Mouse (Mus musculus) liver, embryonic 16.5 days (tissue): Measurements from ENCODE around the gene Map3k13. TPM values are rescaled to one million over a fixed set of nuclear protein-coding genes. Genes with fewer than 3 reads are reported as not detected.
"Not testable (repeated sequence)": the region's sequence is repeated elsewhere in the genome, so short reads cannot be mapped to it uniquely, and the experiment has no call there.

Source experiments
- ATAC-seq: fragments of 200-750 bp; cut with Nextera tagmentation; 2 replicates; pipeline ENCODE4 v1.8.0; 2017; ENCODE audit warnings: low read depth, mild to moderate bottlenecking, moderate number of reproducible peaks, moderate library complexity
- H3K27ac ChIP-seq: fragments of 300-500 bp; sonication (generic); 2 replicates; pipeline ENCODE4 v1.5.1; 2014; ENCODE audit warnings: mild to moderate bottlenecking, low read length
- H3K27me3 ChIP-seq: fragments of 300-500 bp; sonication (generic); 2 replicates; pipeline ENCODE4 v1.6.1; 2014; ENCODE audit warnings: low read depth, low read length, mixed read lengths; ENCODE audit not compliant: control insufficient read depth, insufficient read depth
- H3K36me3 ChIP-seq: fragments of 300-500 bp; sonication (generic); 2 replicates; pipeline ENCODE4 v1.6.1; 2014; ENCODE audit warnings: mild to moderate bottlenecking; ENCODE audit not compliant: control insufficient read depth, insufficient read depth
- H3K4me1 ChIP-seq: fragments of 300-500 bp; sonication (generic); 2 replicates; pipeline ENCODE4 v1.6.1; 2014; ENCODE audit warnings: low read depth, low read length, mixed read lengths; ENCODE audit not compliant: control insufficient read depth
- H3K4me2 ChIP-seq: fragments of 300-500 bp; sonication (generic); 2 replicates; pipeline ENCODE4 v1.6.1; 2014; ENCODE audit warnings: low read depth, low read length, mixed read lengths
- H3K4me3 ChIP-seq: fragments of 300-500 bp; sonication (generic); 2 replicates; pipeline ENCODE4 v1.5.1; 2014; ENCODE audit warnings: low read depth, mild to moderate bottlenecking, low read length
- H3K9ac ChIP-seq: fragments of 300-500 bp; sonication (generic); 2 replicates; pipeline ENCODE4 v1.6.1; 2014; ENCODE audit warnings: low read depth, low read length
- H3K9me3 ChIP-seq: fragments of 300-500 bp; sonication (generic); replicated peaks from 2 replicates; pipeline ENCODE4 v1.6.1; 2016; ENCODE audit warnings: low read length; ENCODE audit not compliant: control insufficient read depth
- WGBS: fragments of 180-500 bp; shearing (Covaris S2); extraction: QIAGEN DNeasy Blood & Tissue Kit; methylation state at CpG from one replicate; pipeline ENCODE4 v1.1.7; 2014; ENCODE audit not compliant: insufficient replicate concordance; 5-methylcytosine and 5-hydroxymethylcytosine counted together
- polyA plus RNA-seq: library from polyadenylated mRNA; unstranded; fragments of >200 nt; fragmentation: Nextera tagmentation; extraction: Ambion mirVana; gene quantifications from 2 replicates; pipeline ENCODE4 v1.2.1, GENCODE M21; 2015

Map3k13 gene
- polyA plus RNA-seq, 1 experiment from 2014 or later: 0.72 TPM

- no peak overlapping the region for H3K9ac ChIP-seq
- no peaks in the 10 kb centered on the region for H3K9me3 ChIP-seq
- H3K4me1 ChIP-seq: no peaks in the 10 kb centered on the region
- 71% methylated on average over 6 of the region's 6 CpGs for WGBS
- no peaks in the 10 kb centered on the region for H3K36me3 ChIP-seq
- no peak for ATAC-seq
- no peak overlapping the region for H3K4me2 ChIP-seq
- H3K27me3 ChIP-seq: no peaks in the 10 kb centered on the region
- no peak overlapping the region for H3K27ac ChIP-seq
- H3K4me3 ChIP-seq: no peak overlapping the region
Observed at GRCm38 (mm10) chr16:21893890-21894289, 99.7 kb downstream of the Map3k13 start.

- ATAC-seq: no peak
- Histone ChIP-seq H3K4me3 (no peak overlapping the region), H3K27ac (no peak overlapping the region), H3K9ac (no peak overlapping the region), H3K27me3 (no peaks in the 10 kb centered on the region), H3K9me3 (no peaks in the 10 kb centered on the region), H3K36me3 (no peaks in the 10 kb centered on the region), H3K4me2 (no peak overlapping the region), H3K4me1 (no peaks in the 10 kb centered on the region)
- WGBS: 54% methylated on average over 5 of the region's 5 CpGs
Observed at GRCm38 (mm10) chr16:21901286-21901685, 107.1 kb downstream of the Map3k13 start.

DNA sequence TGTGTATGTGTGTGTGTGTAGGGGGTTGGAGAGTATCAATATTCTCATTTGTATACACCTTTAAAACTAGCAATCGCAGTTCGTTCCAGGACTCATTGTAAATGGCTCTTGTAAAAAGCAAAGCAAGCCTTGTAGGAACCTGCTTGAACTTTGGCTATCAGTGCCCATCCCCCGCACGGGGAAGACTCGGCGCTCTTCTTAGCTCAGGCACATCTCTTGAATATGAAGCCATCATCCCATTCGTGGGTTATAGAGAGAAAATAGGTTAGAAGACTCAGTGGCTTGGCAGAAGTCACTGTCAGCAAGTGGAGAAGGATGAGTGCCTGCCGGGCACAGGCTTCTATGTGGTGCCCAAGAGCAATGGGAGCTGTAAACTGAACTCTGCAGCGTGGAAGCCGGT is 110.5 kb downstream of the Map3k13 start:
- Histone ChIP-seq H3K27me3 (no peaks in the 10 kb centered on the region), H3K27ac (no peak overlapping the region), H3K4me2 (no peak overlapping the region), H3K36me3 (no peaks in the 10 kb centered on the region), H3K4me3 (no peak overlapping the region), H3K9me3 (no peaks in the 10 kb centered on the region), H3K4me1 (no peaks in the 10 kb centered on the region), H3K9ac (no peak overlapping the region)
- ATAC-seq: no peak
- WGBS: 68% methylated on average over 10 of the region's 10 CpGs

DNA sequence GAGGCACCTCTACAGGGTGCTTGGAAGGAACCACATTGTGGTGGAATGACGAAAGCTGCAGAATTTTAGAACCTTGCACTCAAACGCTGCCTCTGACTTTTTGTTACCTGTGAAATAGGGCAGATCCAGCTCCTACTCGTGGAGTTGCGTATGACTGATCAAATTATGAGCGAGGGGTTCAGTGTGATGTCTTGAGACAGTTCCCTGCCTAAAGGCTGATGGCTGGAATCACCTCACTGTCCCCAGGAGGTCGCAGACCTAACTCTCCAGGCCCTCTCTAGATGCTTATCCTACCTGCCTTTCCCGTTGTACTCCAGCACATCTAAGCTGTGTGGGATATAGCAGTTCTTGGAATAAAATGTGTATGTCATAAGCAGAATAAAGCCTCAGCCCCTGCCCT is 111.8 kb downstream of the Map3k13 start:
- H3K27me3 ChIP-seq: no peaks in the 10 kb centered on the region
- H3K27ac ChIP-seq: no peak overlapping the region
- no peak overlapping the region for H3K4me2 ChIP-seq
- 70% methylated on average over 7 of the region's 7 CpGs for WGBS
- ATAC-seq: no peak
- H3K4me3 ChIP-seq: no peak overlapping the region
- H3K4me1 ChIP-seq: no peaks in the 10 kb centered on the region
- no peaks in the 10 kb centered on the region for H3K9me3 ChIP-seq
- H3K36me3 ChIP-seq: no peaks in the 10 kb centered on the region
- no peak overlapping the region for H3K9ac ChIP-seq

GRCm38 (mm10) chr16:21906902-21907301 is 112.8 kb downstream of the Map3k13 start:
- Histone ChIP-seq H3K9me3 (no peaks in the 10 kb centered on the region), H3K9ac (no peak overlapping the region), H3K27ac (no peak overlapping the region), H3K36me3 (no peaks in the 10 kb centered on the region), H3K4me3 (no peak overlapping the region), H3K4me1 (no peaks in the 10 kb centered on the region), H3K27me3 (no peaks in the 10 kb centered on the region), H3K4me2 (no peak overlapping the region)
- no peak for ATAC-seq
- 61% methylated on average over 6 of the region's 6 CpGs for WGBS

DNA sequence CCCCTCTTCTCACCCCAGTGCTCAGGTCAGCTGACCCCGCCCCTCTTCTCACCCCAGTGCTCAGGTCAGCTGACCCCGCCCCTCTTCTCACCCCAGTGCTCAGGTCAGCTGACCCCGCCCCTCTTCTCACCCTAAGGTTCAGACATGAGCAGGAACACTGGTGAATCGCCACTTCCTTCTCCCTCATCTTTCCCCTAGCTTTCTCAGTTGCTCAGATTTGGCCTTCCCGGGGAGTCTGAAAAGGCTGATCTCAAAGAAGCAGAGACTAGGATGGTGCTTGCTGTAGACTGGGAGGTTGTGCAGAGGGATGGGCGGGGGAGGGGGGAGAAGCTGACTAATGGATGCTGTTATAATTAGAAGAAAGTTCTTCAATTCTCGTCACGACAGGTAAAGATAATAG is 114.8 kb downstream of the Map3k13 start:
- H3K27ac ChIP-seq, H3K36me3 ChIP-seq, H3K4me3 ChIP-seq, H3K9me3 ChIP-seq, H3K9ac ChIP-seq, ATAC-seq, H3K4me1 ChIP-seq, H3K27me3 ChIP-seq, H3K4me2 ChIP-seq: not testable (repeated sequence)
- 52% methylated on average over 6 of the region's 8 CpGs for WGBS

GRCm38 (mm10) chr16:21913347-21913746 is 119.2 kb downstream of the Map3k13 start:
- no peak for ATAC-seq
- H3K9me3 ChIP-seq: no peaks in the 10 kb centered on the region
- no peak overlapping the region for H3K9ac ChIP-seq
- no peak overlapping the region for H3K4me2 ChIP-seq
- no peak overlapping the region for H3K27ac ChIP-seq
- WGBS: 41% methylated on average over 6 of the region's 6 CpGs
- no peaks in the 10 kb centered on the region for H3K27me3 ChIP-seq
- no peaks in the 10 kb centered on the region for H3K4me1 ChIP-seq
- H3K4me3 ChIP-seq: no peak overlapping the region
- H3K36me3 ChIP-seq: no peaks in the 10 kb centered on the region

DNA sequence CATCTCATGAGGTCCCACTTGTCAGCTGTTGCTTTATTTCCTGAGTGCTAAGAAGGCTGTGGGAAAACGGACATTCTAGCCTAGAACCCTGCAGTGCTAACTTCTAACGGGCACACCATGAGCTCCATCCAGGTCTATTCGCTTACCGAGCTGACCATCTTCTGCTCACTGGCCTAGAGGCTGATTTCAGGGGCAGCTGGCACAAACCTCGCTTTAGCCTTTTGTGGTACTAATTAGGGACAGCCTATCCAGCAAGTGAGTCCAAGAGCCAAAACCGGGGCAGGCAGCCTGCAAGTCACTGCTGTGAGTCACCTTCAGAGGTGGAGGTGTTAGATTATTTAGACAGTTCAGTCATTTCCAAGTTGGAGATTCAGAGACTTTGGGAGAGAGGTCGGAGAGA is 122.5 kb downstream of the Map3k13 start:
- H3K36me3 ChIP-seq: no peaks in the 10 kb centered on the region
- H3K27me3 ChIP-seq: no peaks in the 10 kb centered on the region
- no peak for ATAC-seq
- no peaks in the 10 kb centered on the region for H3K9me3 ChIP-seq
- no peak overlapping the region for H3K4me2 ChIP-seq
- no peak overlapping the region for H3K4me3 ChIP-seq
- H3K4me1 ChIP-seq: no peaks in the 10 kb centered on the region
- H3K27ac ChIP-seq: no peak overlapping the region
- no peak overlapping the region for H3K9ac ChIP-seq
- WGBS: 56% methylated on average over 7 of the region's 7 CpGs

DNA sequence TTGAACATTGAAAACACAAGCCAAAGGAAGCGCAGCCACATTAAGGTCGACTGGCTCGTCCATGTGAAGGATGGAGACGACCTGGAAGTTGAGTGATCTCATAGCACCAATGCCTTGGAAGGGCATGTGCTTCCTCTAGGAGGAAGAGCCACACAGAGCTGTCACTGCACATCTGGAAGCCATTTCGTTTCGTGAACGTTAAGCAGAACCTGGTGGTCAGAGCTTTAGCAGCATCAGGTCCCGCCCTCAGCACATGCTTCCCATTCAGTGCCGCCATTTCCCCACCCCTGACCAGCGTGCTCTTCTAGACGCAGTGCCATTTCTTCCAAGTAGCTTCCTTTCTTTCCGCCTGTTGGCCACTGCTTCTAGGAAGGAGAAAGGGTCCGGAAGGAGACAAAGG is 134.3 kb downstream of the Map3k13 start:
- Histone ChIP-seq H3K4me1 (no peaks in the 10 kb centered on the region), H3K4me3 (no peak overlapping the region), H3K9me3 (no peaks in the 10 kb centered on the region), H3K4me2 (no peak overlapping the region), H3K36me3 (no peaks in the 10 kb centered on the region), H3K27me3 (no peaks in the 10 kb centered on the region), H3K27ac (no peak overlapping the region), H3K9ac (no peak overlapping the region)
- 75% methylated on average over 13 of the region's 13 CpGs for WGBS
- no peak for ATAC-seq
